Mouse (Mus musculus): ENCODE data around the gene Gstp2.

- TF ChIP-seq CTCF (IDR thresholded peaks at IDR 0.05; ENCODE audit: low read depth, low read length) (no peak), GATA1 (IDR thresholded peaks at IDR 0.05; ENCODE audit: borderline replicate concordance, low read length) (no peak), TAL1 (conservative IDR thresholded peaks at IDR 0.05; ENCODE audit: low read depth, low read length) (no peak), GATA2 (IDR thresholded peaks at IDR 0.05; ENCODE audit: borderline replicate concordance, low read depth, low read length) (no peak), POLR2AphosphoS5 (IDR thresholded peaks at IDR 0.05; ENCODE audit: insufficient replicate concordance, low read depth, low read length) (no peak)
These were observed 5.2 kb upstream of the Gstp2 start for GRCm38 (mm10) chr19:4051016-4051415.

Measured in G1E (cell line).